Mouse (Mus musculus) v-Abl transformed pro-B cells (cell line): Measurements from ENCODE around the gene Tuba3a.
"Not testable (repeated sequence)": the region's sequence is repeated elsewhere in the genome, so short reads cannot be mapped to it uniquely, and the experiment has no call there.

Source experiments
- in situ Hi-C, 2 experiments: fragments of 400-800 bp; cut with MboI; formaldehyde crosslinking; loops; one replicate each; pipeline ENCODE4 v1.15.1; 2025; ENCODE audit not compliant: unreplicated experiment in 2 of 2

The Tuba3a gene

GRCm38 (mm10) chr6:125308921-125309320 is 23.1 kb upstream of the Tuba3a start:
- in situ Hi-C loops: no loop called here

DNA sequence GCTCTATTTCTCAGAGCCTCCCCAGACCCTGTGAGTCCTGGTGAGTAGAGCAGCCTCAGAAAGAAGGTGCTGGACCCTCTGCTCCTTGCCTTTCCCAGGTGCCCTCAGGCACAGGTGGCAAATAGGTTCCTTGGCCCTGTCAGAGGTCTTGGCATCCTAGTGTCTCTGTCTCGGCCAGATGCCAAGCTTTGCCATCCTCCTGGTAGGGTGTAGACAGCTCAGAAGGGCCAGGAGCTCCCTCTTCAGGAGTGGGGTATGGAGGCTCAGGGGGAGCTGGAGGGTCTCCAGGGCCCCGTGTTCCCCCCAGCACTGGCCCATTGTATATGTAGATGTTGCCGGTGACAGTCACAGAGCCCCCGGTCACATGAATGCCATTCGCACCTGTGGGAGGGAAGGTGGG is 21.2 kb upstream of the Tuba3a start:
- in situ Hi-C loops: no loop called here

GRCm38 (mm10) chr6:125305465-125305864 is 19.6 kb upstream of the Tuba3a start:
- in situ Hi-C loops: no loop called here

GRCm38 (mm10) chr6:125304408-125304807 is 18.6 kb upstream of the Tuba3a start:
- in situ Hi-C loops: not testable (repeated sequence)

- in situ Hi-C loops: no loop called here
These were observed 17.4 kb upstream of the Tuba3a start for GRCm38 (mm10) chr6:125303242-125303641.

DNA sequence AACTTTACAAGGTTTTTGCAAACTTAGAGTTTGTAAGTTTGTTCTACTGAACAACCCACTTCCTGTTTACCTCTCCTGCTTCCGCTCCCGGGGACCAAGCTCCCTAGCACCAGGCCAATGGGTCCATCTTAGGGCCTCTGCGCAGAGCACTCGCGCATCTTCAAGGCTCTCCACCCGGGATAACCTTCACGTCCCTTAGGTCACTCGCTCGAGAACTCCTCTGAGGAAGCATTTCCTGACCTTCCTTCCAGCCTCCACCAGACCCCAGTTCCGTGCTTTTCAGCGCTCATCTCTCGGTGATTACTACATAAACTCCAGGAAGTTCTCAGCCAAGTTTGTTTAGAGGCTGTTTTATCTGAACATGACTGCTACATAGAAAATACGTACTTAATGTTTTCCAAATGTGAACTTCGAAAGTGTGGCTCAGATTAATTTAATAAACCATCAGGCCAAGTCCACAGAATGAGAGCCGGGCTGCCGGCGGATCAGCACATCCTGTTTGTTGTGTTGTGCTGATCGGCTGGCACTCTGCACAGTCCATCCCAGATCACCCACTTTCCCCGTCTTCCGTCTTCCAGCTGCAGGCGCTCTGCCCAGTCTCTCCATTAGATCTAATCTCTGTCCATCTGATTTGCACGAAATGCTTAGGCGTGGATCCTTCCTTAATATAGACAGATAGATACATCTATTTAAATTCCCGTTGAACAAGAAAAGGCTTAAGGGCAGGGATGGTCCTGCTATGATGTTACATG is 16.6 kb upstream of the Tuba3a start:
- in situ Hi-C loops: no loop called here

DNA sequence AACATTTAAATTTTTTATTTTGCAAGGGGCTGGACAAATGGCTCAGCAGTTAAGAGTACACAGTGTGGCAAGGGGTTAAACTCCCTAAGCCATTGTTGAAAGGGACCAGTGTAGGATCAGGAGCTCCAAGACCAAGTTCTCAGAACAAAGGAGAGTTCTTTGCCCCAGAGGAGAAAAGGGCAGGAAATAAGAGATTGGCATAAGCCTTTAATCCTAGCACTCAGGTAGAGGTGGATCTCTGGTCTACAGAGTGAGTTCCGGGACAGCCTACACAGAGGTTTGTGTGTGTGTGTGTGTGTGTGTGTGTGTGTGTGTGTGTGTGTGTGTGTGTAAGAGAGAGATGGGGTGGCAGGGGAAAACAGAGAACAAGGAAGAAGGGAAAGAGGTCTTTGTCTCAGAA is 15.1 kb upstream of the Tuba3a start:
- in situ Hi-C loops: no loop called here

GRCm38 (mm10) chr6:125297149-125297820 is 11.4 kb upstream of the Tuba3a start:
- in situ Hi-C loops: loop anchor here in 1 of 2 experiments (25.0 kb wide), 1 partner anchor 1265 kb away; no protein-coding TSS in a partner anchor

GRCm38 (mm10) chr6:125294049-125294448 is 8.2 kb upstream of the Tuba3a start:
- in situ Hi-C loops: loop anchor here in 1 of 2 experiments (25.0 kb wide), 1 partner anchor 1268 kb away; no protein-coding TSS in a partner anchor

DNA sequence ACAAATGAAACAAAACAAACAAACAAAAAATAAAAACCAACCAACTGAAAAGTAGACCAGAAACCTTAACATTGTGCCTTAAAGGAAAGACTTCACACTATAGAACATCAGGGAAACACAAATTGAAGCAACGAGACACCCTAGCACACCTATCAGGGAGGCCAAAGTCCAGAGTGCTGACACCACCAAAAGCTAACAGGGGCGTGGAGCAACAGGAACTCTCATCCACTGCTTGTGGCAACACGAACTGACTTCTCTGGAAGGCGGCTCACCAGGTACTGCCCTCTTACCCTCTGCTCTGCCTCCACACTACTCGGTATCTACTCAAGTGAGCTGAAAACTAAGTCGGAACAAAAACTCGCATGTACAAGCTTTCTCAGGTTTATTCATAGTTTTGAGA is 6.4 kb upstream of the Tuba3a start:
- in situ Hi-C loops: loop anchor here in 1 of 2 experiments (25.0 kb wide), 1 partner anchor 1270 kb away; no protein-coding TSS in a partner anchor

DNA sequence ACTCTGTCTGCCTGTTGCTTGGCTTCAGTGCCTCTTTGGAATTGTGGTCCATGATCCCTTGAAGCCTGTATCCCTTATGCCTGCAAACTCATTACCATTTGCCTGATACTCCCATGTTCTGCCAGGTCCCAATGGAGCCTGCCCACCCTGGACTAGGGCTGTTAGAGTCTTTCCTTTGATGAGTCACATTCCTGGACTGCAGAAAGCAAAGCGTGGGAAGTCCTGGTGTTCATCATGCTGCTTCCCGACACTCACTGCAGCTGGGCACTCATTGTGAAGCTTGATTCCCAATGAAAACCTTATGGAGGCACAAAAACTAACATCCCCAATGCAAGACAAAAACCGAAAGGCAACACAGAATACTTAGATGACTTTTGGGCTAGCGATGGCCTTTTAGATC is 5.5 kb upstream of the Tuba3a start:
- in situ Hi-C loops: loop anchor here in 1 of 2 experiments (25.0 kb wide), 1 partner anchor 1271 kb away; no protein-coding TSS in a partner anchor

DNA sequence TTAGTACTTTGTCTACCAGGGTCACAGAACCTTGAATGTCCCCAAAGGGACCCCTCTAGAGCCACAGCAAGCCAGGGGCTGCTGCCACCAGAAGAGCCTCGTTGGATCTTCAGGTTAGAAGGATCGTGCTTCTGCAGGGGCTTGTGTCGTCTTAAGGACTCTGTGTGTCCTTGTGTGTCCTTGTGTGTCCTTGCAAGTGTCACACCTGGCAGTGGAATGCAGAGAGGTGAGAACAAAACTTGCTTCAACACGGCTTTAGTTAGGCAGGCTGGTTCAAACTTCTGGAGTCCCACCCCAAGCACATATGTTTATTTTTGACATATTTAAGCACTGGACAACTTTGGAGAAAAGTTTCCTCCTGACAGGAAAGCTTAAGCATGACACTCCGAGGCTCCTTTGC is 2.9 kb upstream of the Tuba3a start:
- in situ Hi-C loops: loop anchor here in 1 of 2 experiments (25.0 kb wide), 1 partner anchor 1274 kb away; no protein-coding TSS in a partner anchor

- in situ Hi-C loops: loop anchor here in 1 of 2 experiments (25.0 kb wide), 1 partner anchor 1275 kb away; no protein-coding TSS in a partner anchor
These were observed 1.1 kb upstream of the Tuba3a start for GRCm38 (mm10) chr6:125286944-125287343.

- in situ Hi-C loops: loop anchor here in 1 of 2 experiments (25.0 kb wide), 1 partner anchor 1278 kb away; no protein-coding TSS in a partner anchor
These were observed 1.1 kb downstream of the Tuba3a start for GRCm38 (mm10) chr6:125284751-125285150.

DNA sequence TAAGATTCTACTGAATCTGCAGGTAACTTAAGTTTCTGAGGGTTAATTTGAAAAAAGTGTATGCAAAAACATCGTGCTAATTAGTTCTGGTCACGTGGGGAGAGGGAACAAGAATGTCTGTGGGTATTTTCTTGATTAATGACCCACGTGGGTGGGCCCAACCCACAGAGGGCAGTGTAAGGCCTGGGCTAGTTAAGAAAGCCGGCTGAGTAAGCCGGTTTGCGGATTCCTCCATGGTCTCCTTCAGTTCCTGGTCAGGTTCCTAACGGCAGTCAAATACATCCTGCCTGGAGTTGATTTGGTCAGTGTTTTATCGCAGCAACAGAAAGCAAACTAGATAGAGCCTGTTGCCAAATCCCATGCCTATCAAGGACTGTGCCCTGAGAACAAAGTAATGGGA is 1.6 kb downstream of the Tuba3a start:
- in situ Hi-C loops: loop anchor here in 1 of 2 experiments (25.0 kb wide), 1 partner anchor 1278 kb away; no protein-coding TSS in a partner anchor

DNA sequence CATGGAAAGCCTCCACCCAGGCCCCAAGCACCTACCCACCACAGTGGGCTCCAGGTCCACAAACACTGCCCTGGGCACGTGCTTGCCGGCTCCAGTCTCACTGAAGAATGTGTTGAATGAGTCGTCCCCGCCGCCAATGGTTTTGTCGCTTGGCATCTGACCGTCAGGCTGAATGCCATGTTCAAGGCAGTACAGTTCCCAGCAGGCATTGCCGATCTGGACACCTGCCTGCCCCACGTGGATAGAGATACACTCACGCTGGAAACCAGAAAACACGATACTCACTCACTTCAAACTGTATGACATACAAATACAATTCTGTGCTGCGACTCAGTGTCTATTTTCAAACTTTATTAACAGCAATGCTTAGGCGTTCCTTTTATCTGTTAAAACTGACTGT is 3.1 kb downstream of the Tuba3a start:
- in situ Hi-C loops: loop anchor here in 1 of 2 experiments (25.0 kb wide), 1 partner anchor 1280 kb away; no protein-coding TSS in a partner anchor

- in situ Hi-C loops: loop anchor here in 1 of 2 experiments (5.0 to 25.0 kb wide), 2 partner anchors 323 to 1283 kb away; no protein-coding TSS in a partner anchor
These were observed 6.1 kb downstream of the Tuba3a start for GRCm38 (mm10) chr6:125279729-125280128.

- in situ Hi-C loops: loop anchor here (5.0 to 25.0 kb wide), 6 partner anchors 58 to 1313 kb away; partner anchors contain the start of genes Vamp1 (in 2 of the 2), Lag3 (in 1 of the 2) and Ptms (in 1 of the 2)
These were observed 10.8 kb downstream of the Tuba3a start for GRCm38 (mm10) chr6:125274841-125275563.

DNA sequence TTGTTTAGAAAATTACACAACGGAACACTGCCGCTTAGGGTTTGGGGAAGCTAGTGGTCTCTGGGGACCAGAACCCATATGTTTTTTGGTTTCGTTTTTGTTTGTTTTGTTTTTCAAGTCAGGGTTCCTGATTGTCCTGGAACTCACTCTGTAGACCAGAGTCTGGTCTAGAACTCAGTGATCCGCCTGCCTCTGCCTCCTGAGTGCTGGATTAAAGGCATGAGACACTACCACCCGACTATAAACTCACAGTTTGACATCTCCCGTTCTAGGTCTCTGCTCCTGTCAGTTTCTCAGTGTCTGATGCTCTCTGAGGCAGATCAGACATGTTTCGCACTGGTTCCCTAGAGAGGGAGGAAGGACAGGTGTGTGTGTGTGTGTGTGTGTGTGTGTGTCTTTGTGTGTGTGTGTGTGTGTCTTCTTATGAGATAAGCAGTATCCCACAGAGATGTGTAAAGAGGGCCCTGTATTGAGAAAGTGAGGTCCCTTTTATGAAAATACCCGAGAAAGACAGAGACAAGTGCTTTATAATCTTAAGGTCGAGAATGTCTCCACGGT is 13.5 kb downstream of the Tuba3a start:
- in situ Hi-C loops: loop anchor here (5.0 to 25.0 kb wide), 5 partner anchors 55 to 1310 kb away; partner anchors contain the start of genes Vamp1 (in 2 of the 2), Lag3 (in 1 of the 2) and Ptms (in 1 of the 2)
